Comparison of ENCODE assay signal across 15 mouse cellular contexts in the genomic region with DNA sequence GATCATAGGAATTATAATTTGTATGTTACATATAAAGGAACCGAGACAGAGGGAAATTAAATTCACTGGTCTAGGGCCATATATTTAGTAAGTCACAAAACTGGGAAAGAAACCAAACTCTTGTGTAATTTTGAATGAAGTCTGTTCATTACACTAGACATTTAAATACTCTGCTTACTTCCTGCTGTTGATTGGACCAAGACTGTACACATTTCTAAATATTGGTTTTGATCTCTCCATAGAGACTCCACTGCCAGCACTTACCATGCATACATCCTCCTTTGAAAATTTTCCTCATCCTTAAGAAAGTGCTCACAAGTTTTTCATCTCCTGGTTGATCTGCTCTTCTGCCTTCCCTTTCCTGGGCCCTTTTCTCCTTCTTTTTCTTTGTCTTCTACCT.
"Had no signal": no experiment of that assay in that cellular context is flagged by ENCODE, and none has a peak within 500 bp of the region (broad histone marks: within the 10 kb centered on the region; RNA-seq: fewer than 3 reads in every experiment).

No protein-coding gene starts in this region.

- H3K27ac ChIP-seq: liver, embryonic 15.5 days; macrophage; midbrain, embryonic 13.5 days; midbrain, embryonic 15.5 days; neural tube, embryonic 12.5 days; stomach, embryonic 15.5 days; stomach, postnatal 0 days had no signal

- H3K9me3 ChIP-seq: liver, embryonic 15.5 days; megakaryocyte, embryonic 14.5 days; midbrain, embryonic 13.5 days; midbrain, embryonic 15.5 days; neural tube, embryonic 12.5 days; stomach, embryonic 15.5 days had no signal

- DNase-seq: liver, postnatal 0 days; lung, adult 2 months; right cerebral cortex, postnatal 14 days; thymus, adult 2 months; thymus, postnatal 25 days; thymus, postnatal 4 days had no signal

- ATAC-seq: liver, postnatal 0 days; midbrain, embryonic 13.5 days; midbrain, embryonic 15.5 days had no signal

- H3K4me3 ChIP-seq: liver, embryonic 15.5 days; megakaryocyte, embryonic 14.5 days; midbrain, embryonic 13.5 days; midbrain, embryonic 15.5 days; neural tube, embryonic 12.5 days; stomach, embryonic 15.5 days had no signal

- H3K9ac ChIP-seq: liver, embryonic 15.5 days; liver, postnatal 0 days; midbrain, embryonic 13.5 days; midbrain, embryonic 15.5 days; neural tube, embryonic 12.5 days; stomach, embryonic 15.5 days had no signal

- H3K4me2 ChIP-seq: liver, embryonic 15.5 days; midbrain, embryonic 11.5 days; midbrain, embryonic 13.5 days; midbrain, embryonic 15.5 days; neural tube, embryonic 12.5 days; stomach, embryonic 15.5 days had no signal

- H3K27me3 ChIP-seq: liver, embryonic 15.5 days; megakaryocyte, embryonic 14.5 days; midbrain, embryonic 13.5 days; midbrain, embryonic 15.5 days; neural tube, embryonic 12.5 days; stomach, embryonic 15.5 days had no signal

- H3K36me3 ChIP-seq: liver, embryonic 15.5 days; midbrain, embryonic 13.5 days; midbrain, embryonic 15.5 days; neural tube, embryonic 12.5 days; stomach, embryonic 15.5 days had no signal

- H3K4me1 ChIP-seq: liver, embryonic 15.5 days; megakaryocyte, embryonic 14.5 days; midbrain, embryonic 13.5 days; midbrain, embryonic 15.5 days; neural tube, embryonic 12.5 days; stomach, embryonic 15.5 days had no signal
